Mouse (Mus musculus) lung, embryonic 14.5 days (tissue): Measurements from ENCODE around the gene Rngtt. TPM values are rescaled to one million over a fixed set of nuclear protein-coding genes. Genes with fewer than 3 reads are reported as not detected.
A peak's percentile ranks its signal among the peaks of the same experiment; 100 is the strongest.

Experiments
- ATAC-seq: fragments of 200-750 bp; cut with Nextera tagmentation; 2 replicates; pipeline ENCODE4 v1.8.0; 2017; ENCODE audit warnings: mild to moderate bottlenecking, moderate TSS enrichment, moderate library complexity; ENCODE audit not compliant: insufficient read depth
- DNase-seq: peaks from one replicate; pipeline ENCODE4 v3.0.0-alpha.2; 2015
- H3K27ac ChIP-seq: fragments of 300-500 bp; sonication (generic); 2 replicates; pipeline ENCODE4 v1.5.1; 2014; ENCODE audit warnings: low read depth, mild to moderate bottlenecking, moderate library complexity
- H3K27me3 ChIP-seq: fragments of 300-500 bp; sonication (generic); 2 replicates; pipeline ENCODE4 v1.6.1; 2014; ENCODE audit warnings: low read length, control low read depth; ENCODE audit not compliant: insufficient read depth
- H3K36me3 ChIP-seq: fragments of 300-500 bp; sonication (generic); 2 replicates; pipeline ENCODE4 v1.6.1; 2014; ENCODE audit warnings: control low read depth; ENCODE audit not compliant: insufficient read depth
- H3K4me1 ChIP-seq: fragments of 300-500 bp; sonication (generic); 2 replicates; pipeline ENCODE4 v1.6.1; 2014; ENCODE audit warnings: antibody characterized with exemption, control low read depth; ENCODE audit not compliant: insufficient read depth
- H3K4me2 ChIP-seq: fragments of 300-500 bp; sonication (generic); 2 replicates; pipeline ENCODE4 v1.6.1; 2014; ENCODE audit warnings: mild to moderate bottlenecking
- H3K4me3 ChIP-seq: fragments of 300-500 bp; sonication (generic); 2 replicates; pipeline ENCODE4 v1.5.1; 2014; ENCODE audit warnings: low read depth, low read length
- H3K9ac ChIP-seq: fragments of 300-500 bp; sonication (generic); 2 replicates; pipeline ENCODE4 v1.6.1; 2014
- H3K9me3 ChIP-seq: fragments of 300-500 bp; sonication (generic); 2 replicates; pipeline ENCODE4 v1.6.1; 2016; ENCODE audit warnings: low read depth, low read length, control low read depth
- CTCF ChIP-seq: IDR thresholded peaks from 2 replicates; pipeline ENCODE4 v1.5.1; 2016; ENCODE audit warnings: antibody characterized with exemption, low read depth
- WGBS: fragments of 180-500 bp; shearing (Covaris S2); extraction: QIAGEN DNeasy Blood & Tissue Kit; methylation state at CpG from one replicate; pipeline ENCODE4 v1.1.7; 2014; 5-methylcytosine and 5-hydroxymethylcytosine counted together
- polyA plus RNA-seq: library from polyadenylated mRNA; unstranded; fragments of >200 nt; fragmentation: Nextera tagmentation; extraction: Ambion mirVana; gene quantifications from 2 replicates; pipeline ENCODE4 v1.2.1, GENCODE M21; 2014

The Rngtt gene
- polyA plus RNA-seq = 23.9 and 27.4 TPM in 2 replicates

DNA sequence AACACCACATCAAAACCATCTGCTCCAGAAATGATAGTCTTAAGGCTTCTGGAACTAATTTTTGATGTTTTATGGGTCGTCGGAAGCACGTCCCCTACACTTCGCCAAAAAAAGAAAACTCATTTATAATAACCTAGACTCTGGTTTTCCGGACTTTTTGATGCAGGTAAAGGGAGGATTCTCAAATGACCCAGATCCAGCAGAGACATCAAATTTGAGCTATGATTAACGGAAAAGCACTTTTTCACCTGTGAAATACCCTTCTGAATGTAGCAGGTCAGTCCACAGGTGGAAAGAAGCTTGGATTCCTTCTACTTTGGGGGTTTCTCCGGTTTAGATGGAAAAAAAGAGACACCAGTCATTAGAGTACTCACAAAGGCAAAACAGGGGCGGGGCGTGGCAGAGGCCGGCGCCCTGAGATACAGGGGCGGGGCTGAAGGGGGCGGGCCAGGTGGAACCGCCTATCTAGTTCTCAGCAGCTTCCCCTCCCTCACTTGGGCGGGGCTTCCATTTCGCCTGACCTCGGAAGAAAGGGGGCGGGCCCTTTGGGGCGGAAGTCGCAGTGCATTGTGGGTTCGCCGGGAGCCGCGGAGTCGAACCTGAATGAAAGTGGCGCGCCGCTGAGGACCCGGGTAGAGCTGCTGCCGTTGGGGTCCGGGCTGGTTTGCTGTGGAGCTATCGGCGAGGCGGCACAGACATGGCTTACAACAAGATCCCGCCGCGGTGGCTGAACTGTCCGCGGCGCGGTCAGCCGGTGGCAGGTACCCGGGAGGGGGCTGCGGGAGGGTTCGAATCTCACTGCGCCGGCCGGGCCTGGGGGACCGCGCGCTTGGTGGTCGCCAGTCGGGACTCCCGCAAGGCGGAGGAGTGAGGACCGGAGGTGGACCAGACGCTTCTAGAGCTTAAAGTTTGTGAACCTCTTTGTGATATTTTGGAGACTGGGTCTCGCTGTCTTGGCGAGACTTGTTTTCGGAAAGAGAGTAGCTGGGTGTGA, at the start of gene Rngtt:
Gene Rngtt, plus strand, starts transcription at position 548 of the 994 bp plus-strand sequence.
- 3% methylated on average over 60 of the region's 60 CpGs for WGBS
- ATAC-seq (peak; percentile 93), DNase-seq (peak; percentile 99)
- no peaks in the 10 kb centered on the region for H3K4me1 ChIP-seq
- H3K27ac ChIP-seq = peak within 1 kb of the TSS; percentile 46; the same call in 1 of the 2 replicates
- H3K9me3 ChIP-seq = no peaks in the 10 kb centered on the region
- H3K27me3 ChIP-seq = no peaks in the 10 kb centered on the region
- peak within 1 kb of the TSS; percentile 80 for H3K9ac ChIP-seq
- H3K4me2 ChIP-seq = peak within 1 kb of the TSS; percentile 84
- TF ChIP-seq CTCF = no peak
- H3K36me3 ChIP-seq = 0 out of 2 replicates have a peak, but pooled peaks cover 6% of the 10 kb centered on the region
- H3K4me3 ChIP-seq = peak within 1 kb of the TSS; percentile 77

DNA sequence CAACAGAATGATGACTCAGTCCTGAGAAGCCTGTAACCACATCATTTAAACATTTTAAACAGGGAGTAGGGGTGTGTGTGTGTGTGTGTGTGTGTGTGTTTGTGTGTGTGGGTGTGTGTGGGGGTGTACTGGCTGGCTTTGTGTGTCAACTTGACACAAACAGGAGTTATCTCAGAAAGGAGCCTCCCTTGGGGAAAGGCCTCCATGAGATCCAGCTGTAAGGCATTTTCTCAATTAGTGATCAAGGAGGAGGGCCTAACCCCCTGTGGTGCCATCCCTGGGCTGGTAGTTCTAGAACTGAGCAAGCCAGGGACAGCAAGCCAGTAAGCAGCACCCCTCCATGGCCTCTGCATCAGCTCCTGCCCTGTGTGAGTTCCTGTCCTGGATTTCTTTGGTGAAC, 49.8 kb upstream of the Rngtt start:
- no peak for DNase-seq
- Histone ChIP-seq H3K9me3 (no peaks in the 10 kb centered on the region), H3K9ac (no peak overlapping the region), H3K36me3 (no peaks in the 10 kb centered on the region), H3K27me3 (no peaks in the 10 kb centered on the region), H3K4me3 (no peak overlapping the region), H3K27ac (no peak overlapping the region), H3K4me2 (no peak overlapping the region), H3K4me1 (no peaks in the 10 kb centered on the region)
- ATAC-seq = no peak
- TF ChIP-seq CTCF = no peak

DNA sequence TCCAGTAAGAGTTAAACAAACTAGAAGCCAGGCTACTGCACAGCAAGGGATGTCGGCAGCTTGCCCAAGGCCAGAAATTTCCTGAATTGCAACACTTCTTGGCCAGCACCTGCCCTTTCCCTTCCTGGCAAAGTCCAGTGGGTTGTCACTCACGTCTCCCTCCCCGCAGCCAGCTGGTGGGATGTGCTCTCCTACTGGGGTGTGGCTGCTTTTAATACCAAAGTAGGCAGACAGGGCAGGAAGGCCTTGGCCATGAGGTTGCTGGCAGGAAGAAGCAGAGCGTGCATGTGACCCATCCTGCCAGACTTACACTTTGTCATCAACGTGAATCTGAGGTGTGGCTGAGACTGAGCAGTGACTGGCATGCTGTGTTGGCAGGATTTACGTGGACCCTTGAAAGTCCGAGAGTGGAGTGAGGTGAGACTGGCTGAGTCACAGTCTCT, 48.8 kb upstream of the Rngtt start:
- no peak overlapping the region for H3K9ac ChIP-seq
- H3K4me2 ChIP-seq = 0 out of 2 replicates have a peak overlapping the region, but pooled peaks have one; percentile 8
- TF ChIP-seq CTCF = no peak
- no peak overlapping the region for H3K4me3 ChIP-seq
- WGBS = 22% methylated on average over 7 of the region's 7 CpGs
- H3K27me3 ChIP-seq = no peaks in the 10 kb centered on the region
- ATAC-seq (peak; percentile 90), DNase-seq (peak; percentile 89)
- no peaks in the 10 kb centered on the region for H3K4me1 ChIP-seq
- H3K36me3 ChIP-seq = no peaks in the 10 kb centered on the region
- H3K9me3 ChIP-seq = no peaks in the 10 kb centered on the region
- H3K27ac ChIP-seq = peak overlapping the region; percentile 22; the same call in 1 of the 2 replicates

DNA sequence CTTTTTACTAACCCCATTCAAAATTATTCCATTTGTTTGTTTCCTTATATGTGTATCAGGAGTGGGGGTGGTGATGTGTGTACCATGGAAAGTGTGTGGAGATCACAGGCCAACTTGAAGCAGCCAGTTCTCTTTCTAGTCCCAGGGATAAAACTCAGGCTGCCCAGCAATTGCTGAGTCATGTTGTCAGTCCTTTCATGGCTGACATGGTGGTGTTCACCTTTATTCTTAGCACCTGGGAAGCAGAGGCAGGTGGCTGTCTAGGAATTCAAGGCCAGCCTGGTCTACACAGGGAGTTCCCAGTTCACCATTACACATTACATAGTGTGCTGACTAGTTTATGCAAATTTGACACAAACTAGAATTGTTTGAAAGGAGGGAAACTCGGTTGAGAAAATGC, 47.2 kb upstream of the Rngtt start:
- WGBS = 83% methylated on average over 1 of the region's 1 CpGs
- Histone ChIP-seq H3K4me3 (no peak overlapping the region), H3K27ac (no peak overlapping the region), H3K27me3 (no peaks in the 10 kb centered on the region), H3K9ac (no peak overlapping the region), H3K9me3 (no peaks in the 10 kb centered on the region), H3K4me1 (no peaks in the 10 kb centered on the region), H3K4me2 (no peak overlapping the region), H3K36me3 (no peaks in the 10 kb centered on the region)
- no peak for TF ChIP-seq CTCF
- no peak for DNase-seq
- ATAC-seq = no peak

DNA sequence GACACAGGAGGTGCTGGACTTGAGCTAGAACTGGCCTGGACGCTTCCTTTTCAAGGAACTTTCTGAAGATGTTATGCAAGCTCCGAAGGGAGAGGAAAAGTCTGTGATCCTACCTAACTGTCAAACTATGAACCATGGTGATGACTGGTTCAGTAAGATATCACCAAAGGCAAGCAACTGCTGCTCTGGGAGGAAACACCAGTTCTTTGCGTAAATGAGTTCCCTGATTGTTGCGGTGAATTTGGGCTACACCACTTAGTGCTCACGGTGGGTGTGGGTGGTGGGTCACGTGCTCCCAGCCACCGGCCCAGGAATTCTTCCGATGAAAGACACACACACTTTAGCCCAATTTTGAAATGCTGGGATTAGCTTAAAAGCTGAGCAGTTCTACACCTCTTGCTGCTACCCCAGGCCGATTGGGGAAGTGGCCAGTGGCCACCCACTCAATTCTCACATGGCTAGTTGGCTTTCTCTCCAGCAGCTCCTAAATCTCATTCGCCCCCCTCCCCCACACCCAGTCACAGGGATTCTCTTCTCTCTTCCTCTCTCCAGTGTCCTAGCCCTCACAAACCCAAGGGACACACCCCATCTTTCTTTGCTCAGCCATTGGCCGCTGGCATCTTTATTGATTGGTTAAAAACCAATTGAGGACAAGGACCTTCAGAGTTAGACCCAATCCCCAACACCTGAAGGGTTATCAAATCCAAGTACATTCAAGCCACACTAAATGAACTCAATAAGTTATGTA, 45.0 kb upstream of the Rngtt start:
- no peaks in the 10 kb centered on the region for H3K27me3 ChIP-seq
- no peaks in the 10 kb centered on the region for H3K4me1 ChIP-seq
- ATAC-seq (no peak), DNase-seq (no peak)
- H3K4me2 ChIP-seq = no peak overlapping the region
- no peaks in the 10 kb centered on the region for H3K36me3 ChIP-seq
- H3K27ac ChIP-seq = no peak overlapping the region
- WGBS = 80% methylated on average over 11 of the region's 11 CpGs
- H3K9ac ChIP-seq = no peak overlapping the region
- H3K4me3 ChIP-seq = no peak overlapping the region
- TF ChIP-seq CTCF = no peak
- no peaks in the 10 kb centered on the region for H3K9me3 ChIP-seq

DNA sequence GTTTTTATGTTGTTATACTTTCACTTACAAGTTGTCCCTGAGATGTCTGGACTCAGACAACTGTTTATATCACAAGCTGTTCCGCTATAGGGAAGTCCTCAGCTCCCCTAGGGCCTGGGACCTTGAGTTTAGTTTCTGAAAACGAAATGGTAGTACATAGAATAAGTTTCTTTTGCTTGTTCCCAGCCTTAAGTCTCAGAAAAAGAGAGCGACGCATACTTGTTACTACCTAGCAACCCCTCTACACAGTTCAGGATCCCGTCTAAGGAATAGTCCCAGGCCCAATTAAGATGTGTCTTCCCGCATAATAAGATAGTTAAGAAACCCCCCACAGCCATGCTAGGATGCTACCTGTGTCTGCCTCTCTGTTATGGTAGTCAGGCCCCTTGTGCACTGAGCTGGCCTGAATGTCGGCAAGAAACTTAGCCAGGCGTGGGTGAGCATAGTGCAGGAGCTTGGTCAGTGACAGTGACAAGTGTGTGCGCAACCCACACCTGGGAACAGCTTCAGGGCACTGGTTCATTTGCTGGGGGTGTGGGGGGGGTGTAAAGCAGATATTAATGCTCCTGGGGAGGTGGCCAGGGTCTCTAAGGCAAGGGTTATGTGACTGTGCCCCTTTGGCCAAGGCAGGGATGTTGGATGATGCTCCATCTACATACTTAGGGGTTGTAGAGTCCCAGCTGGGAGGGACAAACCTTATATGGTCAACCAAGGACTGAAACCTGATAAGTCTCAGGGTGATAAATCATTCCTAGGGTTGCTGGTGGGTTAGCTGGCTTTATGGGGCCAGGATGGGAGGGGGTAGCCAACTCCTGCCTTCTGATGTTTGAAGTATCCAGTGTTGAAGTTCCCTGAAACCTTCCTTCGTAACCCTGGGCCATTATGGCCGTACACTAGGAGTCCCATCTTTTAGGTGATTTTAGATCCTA, 39.5 kb upstream of the Rngtt start:
- no peak for DNase-seq

More for the DNA sequence above, 39.5 kb upstream of the Rngtt start:
- no peak for ATAC-seq
- Histone ChIP-seq H3K4me2 (no peak overlapping the region), H3K27me3 (no peaks in the 10 kb centered on the region), H3K9ac (no peak overlapping the region), H3K27ac (no peak overlapping the region), H3K36me3 (no peaks in the 10 kb centered on the region), H3K4me1 (no peaks in the 10 kb centered on the region), H3K4me3 (no peak overlapping the region), H3K9me3 (no peaks in the 10 kb centered on the region)
- TF ChIP-seq CTCF = no peak
- 72% methylated on average over 11 of the region's 11 CpGs for WGBS
